Mouse (Mus musculus): Measurements from ENCODE around the gene Tmed10. TPM values are rescaled to one million over a fixed set of nuclear protein-coding genes. Genes with fewer than 3 reads are reported as not detected.
A peak's percentile ranks its signal among the peaks of the same experiment; 100 is the strongest.

Tmed10 gene
- polyA plus RNA-seq, 1 experiment: 144 TPM

DNA sequence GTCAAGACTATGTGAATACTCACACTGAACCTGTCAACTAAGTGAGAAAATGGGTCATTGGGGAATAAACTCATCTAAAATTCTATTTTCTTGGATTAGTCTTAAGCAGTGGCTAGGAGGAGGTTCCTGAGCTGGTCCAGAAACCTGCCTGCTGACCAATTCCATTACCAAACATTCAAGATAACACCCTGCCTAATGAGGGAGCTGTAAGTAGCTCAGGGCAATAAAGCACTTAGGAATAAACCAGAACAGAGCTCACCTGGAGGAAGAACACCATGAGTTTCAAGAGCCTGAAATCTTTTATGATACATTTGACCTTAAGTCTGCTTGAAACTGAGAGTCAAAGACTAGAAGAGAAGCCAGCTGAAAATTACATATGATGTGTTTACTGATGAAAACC, 13.1 kb downstream of the Tmed10 start:
- no peak overlapping the region for H3K27ac ChIP-seq (ENCODE audit: insufficient read depth, low read length)
- peaks cover 7% of the 10 kb centered on the region; the same call in 1 of the 2 replicates for H3K4me1 ChIP-seq (ENCODE audit: control insufficient read depth, insufficient read depth, low read length)
- TF ChIP-seq CTCF (IDR thresholded peaks at IDR 0.05; ENCODE audit: extremely low read depth, insufficient read depth, low read length) (no peak), POLR2A (IDR thresholded peaks at IDR 0.05; ENCODE audit: extremely low read depth, insufficient read depth, low read length) (no peak)
- no peak overlapping the region for H3K4me3 ChIP-seq (ENCODE audit: insufficient read depth, low read length)

DNA sequence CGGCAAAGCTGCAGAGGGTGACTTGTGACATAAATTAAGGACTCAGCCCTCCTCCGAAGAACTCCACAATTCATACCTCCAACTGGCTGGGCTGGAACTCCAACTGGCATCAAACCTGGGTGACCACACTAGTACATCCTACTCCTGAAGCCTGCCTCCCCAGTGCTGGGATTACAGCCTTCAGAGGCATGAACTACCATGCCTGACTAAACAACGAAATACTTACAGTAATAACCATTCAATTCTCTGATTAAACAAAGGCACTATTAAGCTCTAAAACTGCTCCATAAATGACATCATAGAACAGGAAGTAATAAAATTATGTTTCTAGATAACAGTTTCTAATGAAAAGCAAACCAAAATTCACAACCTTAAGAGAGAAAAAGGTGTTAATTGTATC, 13.5 kb downstream of the Tmed10 start:
- peaks cover 5% of the 10 kb centered on the region; the same call in 1 of the 2 replicates for H3K4me1 ChIP-seq (ENCODE audit: control insufficient read depth, insufficient read depth, low read length)
- H3K4me3 ChIP-seq (ENCODE audit: insufficient read depth, low read length): no peak overlapping the region
- no peak overlapping the region for H3K27ac ChIP-seq (ENCODE audit: insufficient read depth, low read length)
- no peak for TF ChIP-seq POLR2A (IDR thresholded peaks at IDR 0.05; ENCODE audit: extremely low read depth, insufficient read depth, low read length)
- no peak for TF ChIP-seq CTCF (IDR thresholded peaks at IDR 0.05; ENCODE audit: extremely low read depth, insufficient read depth, low read length)

DNA sequence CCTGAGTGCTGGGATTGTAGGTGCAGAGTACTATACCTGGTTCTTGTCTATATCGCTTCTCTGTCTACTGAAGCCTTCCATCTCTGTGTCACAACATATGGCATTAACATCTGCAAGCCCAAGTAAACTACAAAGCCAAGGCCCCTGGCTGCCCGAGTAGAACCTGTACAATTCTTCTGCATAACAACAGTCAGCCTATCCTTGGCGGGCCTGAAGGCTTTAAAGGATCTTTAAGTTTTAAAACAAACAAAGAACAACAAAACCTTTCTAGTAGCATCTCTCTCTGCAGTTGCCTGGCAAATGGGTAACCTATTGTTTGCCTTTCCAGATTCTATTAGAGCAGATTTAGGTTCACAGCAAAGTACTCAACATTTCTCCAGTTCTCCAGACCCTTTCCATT, 20.6 kb downstream of the Tmed10 start:
- Histone ChIP-seq H3K4me3 (ENCODE audit: insufficient read depth, low read length) (no peak overlapping the region), H3K4me1 (ENCODE audit: control insufficient read depth, insufficient read depth, low read length) (peaks cover 5% of the 10 kb centered on the region), H3K27ac (ENCODE audit: insufficient read depth, low read length) (no peak overlapping the region)
- TF ChIP-seq CTCF (IDR thresholded peaks at IDR 0.05; ENCODE audit: extremely low read depth, insufficient read depth, low read length) (no peak), POLR2A (IDR thresholded peaks at IDR 0.05; ENCODE audit: extremely low read depth, insufficient read depth, low read length) (no peak)

DNA sequence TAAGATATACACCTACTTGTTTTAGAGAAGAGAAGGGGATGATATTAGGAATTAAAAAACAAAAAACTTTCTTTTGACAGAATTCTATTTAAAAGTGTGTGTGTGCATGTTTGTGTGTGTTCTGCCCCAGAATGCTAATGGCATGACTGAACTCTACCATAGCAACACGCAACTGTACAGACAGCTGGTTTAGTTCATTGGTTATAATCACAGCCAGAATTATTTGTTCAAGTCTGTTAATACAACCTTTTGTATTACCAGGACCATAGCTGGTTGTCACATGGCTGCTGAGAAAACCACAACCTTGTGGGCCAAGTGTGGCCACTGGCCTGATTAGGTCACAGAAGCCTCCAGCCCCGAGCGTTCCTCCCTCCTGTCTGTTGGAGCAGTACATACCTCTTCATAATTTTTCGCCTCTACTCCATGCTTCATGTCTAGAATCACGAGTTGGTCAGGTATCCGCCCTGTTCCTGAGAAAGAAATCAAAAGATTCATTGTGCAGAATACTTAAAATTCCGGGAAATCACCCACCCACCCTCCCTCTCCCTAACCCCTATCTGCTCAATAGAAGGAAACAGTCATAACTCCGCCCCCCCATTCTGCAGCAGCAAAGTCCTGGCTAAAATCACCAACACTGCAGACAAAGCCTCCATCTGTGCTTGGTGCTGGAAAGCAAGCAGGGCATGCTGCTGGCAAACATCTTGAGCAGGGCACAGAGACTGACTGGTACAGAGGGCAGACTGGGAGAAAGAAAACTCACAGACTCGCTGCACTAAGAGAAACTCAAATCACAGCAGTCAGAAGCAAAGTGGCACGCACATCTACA, 24.0 kb downstream of the Tmed10 start:
- H3K27ac ChIP-seq (ENCODE audit: insufficient read depth, low read length): peak overlapping the region; percentile 20; the same call in 1 of the 2 replicates

DNA sequence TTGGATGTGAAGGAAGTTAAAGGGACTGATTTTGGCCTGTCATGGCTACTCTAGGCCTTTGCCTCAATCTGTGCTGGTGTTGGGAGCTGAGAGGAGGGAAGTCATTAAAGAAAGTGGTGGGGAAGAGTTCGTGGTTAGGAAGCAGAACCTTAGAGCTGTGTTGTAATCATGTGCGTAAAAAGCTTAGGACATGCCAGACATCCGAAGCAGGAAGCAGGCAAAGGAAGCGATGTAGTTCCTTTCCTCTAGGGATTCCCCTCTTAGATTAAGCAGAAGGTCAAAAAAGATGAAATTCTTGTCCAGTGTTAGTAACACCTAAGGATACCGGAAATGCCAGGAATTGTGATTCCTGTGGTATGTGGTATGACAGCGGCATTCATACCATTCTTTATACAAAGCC, 26.3 kb downstream of the Tmed10 start:
- Histone ChIP-seq H3K27ac (ENCODE audit: insufficient read depth, low read length) (peak overlapping the region; percentile 45; the same call in 1 of the 2 replicates), H3K4me1 (ENCODE audit: control insufficient read depth, insufficient read depth, low read length) (peaks cover 5% of the 10 kb centered on the region), H3K4me3 (ENCODE audit: insufficient read depth, low read length) (no peak overlapping the region)
- TF ChIP-seq POLR2A (IDR thresholded peaks at IDR 0.05; ENCODE audit: extremely low read depth, insufficient read depth, low read length) (no peak), CTCF (IDR thresholded peaks at IDR 0.05; ENCODE audit: extremely low read depth, insufficient read depth, low read length) (no peak)

More for the DNA sequence above, 24.0 kb downstream of the Tmed10 start:
- Histone ChIP-seq H3K4me3 (ENCODE audit: insufficient read depth, low read length) (no peak overlapping the region), H3K4me1 (ENCODE audit: control insufficient read depth, insufficient read depth, low read length) (peaks cover 5% of the 10 kb centered on the region)
- no peak for TF ChIP-seq CTCF (IDR thresholded peaks at IDR 0.05; ENCODE audit: extremely low read depth, insufficient read depth, low read length)
- TF ChIP-seq POLR2A (IDR thresholded peaks at IDR 0.05; ENCODE audit: extremely low read depth, insufficient read depth, low read length): peak; percentile 47; the same call in 1 of the 2 replicates

DNA sequence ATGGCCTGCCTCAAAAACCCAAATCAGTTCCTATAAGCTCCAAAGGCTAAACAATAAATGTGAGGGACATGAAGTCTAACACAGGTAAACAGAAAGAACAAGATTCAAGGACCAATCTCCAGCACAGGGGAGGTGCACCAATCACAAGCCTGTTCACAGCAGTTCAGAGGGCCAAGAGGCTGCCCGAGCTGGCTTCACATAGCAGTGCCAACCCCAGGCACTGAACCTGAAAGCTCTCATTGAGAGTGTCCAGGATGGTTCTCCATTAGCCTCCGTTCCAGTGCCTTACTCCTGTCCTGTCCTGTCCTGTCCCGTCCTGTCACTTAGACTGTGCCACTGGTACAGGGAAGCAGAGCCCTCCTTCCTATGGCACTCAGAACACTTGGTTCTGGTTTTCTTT, 27.5 kb downstream of the Tmed10 start:
- no peak overlapping the region for H3K4me3 ChIP-seq (ENCODE audit: insufficient read depth, low read length)
- TF ChIP-seq CTCF (IDR thresholded peaks at IDR 0.05; ENCODE audit: extremely low read depth, insufficient read depth, low read length) (no peak), POLR2A (IDR thresholded peaks at IDR 0.05; ENCODE audit: extremely low read depth, insufficient read depth, low read length) (no peak)
- peak overlapping the region; percentile 15 for H3K27ac ChIP-seq (ENCODE audit: insufficient read depth, low read length)
- H3K4me1 ChIP-seq (ENCODE audit: control insufficient read depth, insufficient read depth, low read length): peaks cover 3% of the 10 kb centered on the region

DNA sequence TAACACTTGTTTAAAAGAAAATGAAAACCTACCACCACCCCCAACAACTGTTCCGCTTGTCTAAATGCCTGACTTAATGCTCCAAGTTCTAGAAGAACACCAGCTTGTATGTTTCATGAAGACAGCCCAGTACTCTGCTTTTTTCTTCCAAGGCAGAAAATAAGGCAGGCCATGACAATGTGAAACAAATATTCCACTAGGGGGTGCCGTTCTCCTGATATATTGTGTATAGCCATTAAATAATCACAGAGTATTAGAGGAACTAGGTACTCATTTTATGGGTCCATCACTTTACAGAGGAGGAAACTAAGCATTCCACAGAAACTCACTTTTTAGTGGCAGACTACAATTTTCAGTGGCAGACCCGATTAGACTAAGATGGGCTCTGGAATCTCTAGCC, 28.3 kb downstream of the Tmed10 start:
- TF ChIP-seq CTCF (IDR thresholded peaks at IDR 0.05; ENCODE audit: extremely low read depth, insufficient read depth, low read length): no peak
- no peaks in the 10 kb centered on the region for H3K4me1 ChIP-seq (ENCODE audit: control insufficient read depth, insufficient read depth, low read length)
- H3K27ac ChIP-seq (ENCODE audit: insufficient read depth, low read length): no peak overlapping the region
- no peak overlapping the region for H3K4me3 ChIP-seq (ENCODE audit: insufficient read depth, low read length)

DNA sequence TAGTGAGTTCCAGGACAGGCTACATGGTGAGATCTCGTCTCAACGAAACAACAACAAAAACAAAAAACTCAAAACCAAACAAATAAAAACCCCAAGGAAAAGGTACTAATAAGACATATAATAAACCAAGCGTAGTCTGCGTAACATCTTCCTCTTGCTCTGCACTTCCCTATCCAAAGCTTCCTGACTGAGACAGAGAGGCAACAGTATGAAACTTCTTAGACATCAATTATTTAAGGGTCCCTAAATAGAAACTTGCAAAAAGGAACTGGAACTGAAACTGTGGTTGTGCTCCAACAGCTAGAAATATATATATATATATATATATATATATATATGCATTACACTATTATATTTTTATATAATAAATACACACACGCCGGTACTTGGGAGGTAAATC, 29.1 kb downstream of the Tmed10 start:
- H3K4me3 ChIP-seq (ENCODE audit: insufficient read depth, low read length): no peak overlapping the region
- no peak overlapping the region for H3K27ac ChIP-seq (ENCODE audit: insufficient read depth, low read length)
- H3K4me1 ChIP-seq (ENCODE audit: control insufficient read depth, insufficient read depth, low read length): no peaks in the 10 kb centered on the region
- no peak for TF ChIP-seq CTCF (IDR thresholded peaks at IDR 0.05; ENCODE audit: extremely low read depth, insufficient read depth, low read length)
- TF ChIP-seq POLR2A (IDR thresholded peaks at IDR 0.05; ENCODE audit: extremely low read depth, insufficient read depth, low read length): no peak

DNA sequence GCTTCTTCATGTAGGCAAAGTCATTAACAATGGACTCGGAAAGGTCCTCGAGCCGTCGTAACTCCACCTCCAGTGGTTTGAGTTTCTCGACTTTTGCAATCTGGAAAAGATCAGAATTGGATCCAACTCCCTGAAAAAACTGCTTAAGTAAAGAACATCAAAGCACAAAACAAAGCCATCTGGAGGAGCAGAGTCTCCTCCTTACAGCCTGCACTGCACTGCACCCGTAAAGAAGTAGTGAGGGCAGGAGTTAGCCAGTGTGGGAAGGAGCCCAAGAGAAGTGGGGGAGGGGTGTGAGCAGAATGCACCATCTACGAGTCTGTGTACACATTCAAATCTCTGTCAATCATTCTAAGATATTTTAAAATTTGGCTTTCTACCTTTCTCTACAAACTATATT, 30.4 kb downstream of the Tmed10 start:
- Histone ChIP-seq H3K27ac (ENCODE audit: insufficient read depth, low read length) (no peak overlapping the region), H3K4me1 (ENCODE audit: control insufficient read depth, insufficient read depth, low read length) (no peaks in the 10 kb centered on the region), H3K4me3 (ENCODE audit: insufficient read depth, low read length) (no peak overlapping the region)
- no peak for TF ChIP-seq POLR2A (IDR thresholded peaks at IDR 0.05; ENCODE audit: extremely low read depth, insufficient read depth, low read length)
- no peak for TF ChIP-seq CTCF (IDR thresholded peaks at IDR 0.05; ENCODE audit: extremely low read depth, insufficient read depth, low read length)

DNA sequence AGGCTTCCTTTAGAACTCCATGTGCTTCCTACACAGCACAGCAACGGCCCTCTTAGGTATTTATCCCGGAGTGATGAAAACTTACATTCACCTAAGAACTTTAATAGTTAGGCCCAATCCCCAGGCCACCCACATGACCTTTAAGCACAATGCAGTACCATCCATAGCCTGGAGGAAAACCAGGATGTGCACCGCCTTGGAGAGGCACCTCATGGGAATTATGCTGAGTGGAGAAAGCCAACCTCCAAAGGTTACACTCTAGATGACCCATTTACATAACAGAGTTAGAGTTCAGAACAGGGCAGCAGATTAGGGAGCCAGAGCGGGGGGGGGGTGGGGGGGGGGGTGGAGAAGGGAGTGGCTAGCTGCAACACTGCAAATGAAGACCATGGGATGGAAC, 32.3 kb downstream of the Tmed10 start:
- Histone ChIP-seq H3K4me3 (ENCODE audit: insufficient read depth, low read length) (no peak overlapping the region), H3K27ac (ENCODE audit: insufficient read depth, low read length) (no peak overlapping the region), H3K4me1 (ENCODE audit: control insufficient read depth, insufficient read depth, low read length) (no peaks in the 10 kb centered on the region)
- no peak for TF ChIP-seq CTCF (IDR thresholded peaks at IDR 0.05; ENCODE audit: extremely low read depth, insufficient read depth, low read length)

All from cortical plate, adult 2 months (tissue).